ENCODE assay signal across 12 mouse cellular contexts in genomic region chr11:57724791-57725463, GRCm38 (mm10).
A peak's percentile ranks its signal among the peaks of the same experiment; 100 is the strongest.
DNase-seq lines count a peak whose midpoint lies in the region; ATAC-seq and TF ChIP-seq lines count a peak whose summit lies in the region.
"Had no signal": no experiment of that assay in that cellular context is flagged by ENCODE, and none has a peak within 500 bp of the region (broad histone marks: within the 10 kb centered on the region; RNA-seq: fewer than 3 reads in every experiment).

No protein-coding gene starts in this region.

- DNase-seq in gastrocnemius, adult 2 months = peak; percentile 48
- no peak for DNase-seq in gastrocnemius, adult 8-10 months (ENCODE audit: low spot score in 2 of 2)
- no peak for DNase-seq in midbrain, postnatal 0 days (ENCODE audit: low spot score)
- peak; percentile 72 for DNase-seq in adrenal gland, postnatal 14 days
- peak; percentile 44 for DNase-seq in lung, postnatal 14 days
- no peak for DNase-seq in cerebellum, postnatal 36 days
- DNase-seq: cerebellum, adult 2 months had no signal

- no peak overlapping the region for H3K27ac ChIP-seq in gastrocnemius, adult 2 months
- H3K27ac ChIP-seq in midbrain, postnatal 0 days (ENCODE audit: low read depth, low read length) = no peak overlapping the region
- H3K27ac ChIP-seq in midbrain, embryonic 13.5 days = no peak overlapping the region
- H3K27ac ChIP-seq: lung, embryonic 15.5 days; neural tube, embryonic 12.5 days had no signal

- intact Hi-C loops in gastrocnemius, adult 2 months (cut with DNase I) = loop anchor here (5.0 kb wide), 2 partner anchors 38 to 78 kb away; partner anchors contain the start of gene Galnt10

- 0 out of 2 replicates have a peak, but pooled peaks cover 4% of the 10 kb centered on the region for H3K4me1 ChIP-seq in midbrain, postnatal 0 days (ENCODE audit: insufficient read depth, low read length)
- H3K4me1 ChIP-seq in midbrain, embryonic 13.5 days (replicated peaks) = peaks cover 14% of the 10 kb centered on the region

- H3K4me3 ChIP-seq in gastrocnemius, adult 2 months = no peak overlapping the region
- no peak overlapping the region for H3K4me3 ChIP-seq in midbrain, postnatal 0 days (ENCODE audit: low read depth, low read length)
- no peak overlapping the region for H3K4me3 ChIP-seq in midbrain, embryonic 13.5 days (replicated peaks)
- H3K4me3 ChIP-seq: lung, embryonic 15.5 days; neural tube, embryonic 12.5 days had no signal

- ATAC-seq in midbrain, postnatal 0 days (ENCODE audit: low FRiP score) = no peak
- ATAC-seq in midbrain, embryonic 13.5 days = no peak
- ATAC-seq in activated CD4-positive, CD25-positive, alpha-beta regulatory T cell, adult 4 months = no peak

- 94% methylated on average over 5 of the region's 5 CpGs for WGBS in midbrain, postnatal 0 days
- 86% methylated on average over 5 of the region's 5 CpGs for WGBS in midbrain, embryonic 13.5 days

- no peak overlapping the region for H3K9ac ChIP-seq in midbrain, postnatal 0 days (replicated peaks; ENCODE audit: low read length, poor library complexity, severe bottlenecking)
- no peak overlapping the region for H3K9ac ChIP-seq in midbrain, embryonic 13.5 days (replicated peaks)
- H3K9ac ChIP-seq: lung, embryonic 15.5 days; neural tube, embryonic 12.5 days had no signal

- H3K9me3 ChIP-seq in midbrain, postnatal 0 days (ENCODE audit: low read length) = no peaks in the 10 kb centered on the region
- H3K9me3 ChIP-seq in midbrain, embryonic 13.5 days = no peaks in the 10 kb centered on the region
- H3K9me3 ChIP-seq: G1E; lung, embryonic 15.5 days; neural tube, embryonic 12.5 days had no signal

- no peaks in the 10 kb centered on the region for H3K27me3 ChIP-seq in midbrain, postnatal 0 days (ENCODE audit: insufficient read depth, low read length)
- H3K27me3 ChIP-seq in midbrain, embryonic 13.5 days = no peaks in the 10 kb centered on the region
- H3K27me3 ChIP-seq: lung, embryonic 15.5 days; neural tube, embryonic 12.5 days had no signal

- peak; percentile 49 for TF ChIP-seq CTCF in gastrocnemius, adult 2 months (IDR thresholded peaks at IDR 0.05)
- peak; percentile 51 for TF ChIP-seq CTCF in midbrain, postnatal 0 days (IDR thresholded peaks at IDR 0.05)

- H3K36me3 ChIP-seq in midbrain, postnatal 0 days (ENCODE audit: insufficient read depth, low read length) = no peaks in the 10 kb centered on the region; the same call in 1 of the 2 replicates
- H3K36me3 ChIP-seq in midbrain, embryonic 13.5 days = 0 out of 2 replicates have a peak, but pooled peaks cover 3% of the 10 kb centered on the region
- H3K36me3 ChIP-seq: lung, embryonic 15.5 days; neural tube, embryonic 12.5 days had no signal

- no peak overlapping the region for H3K4me2 ChIP-seq in midbrain, postnatal 0 days (ENCODE audit: low read depth, low read length, poor library complexity, severe bottlenecking)
- H3K4me2 ChIP-seq in midbrain, embryonic 13.5 days (replicated peaks) = no peak overlapping the region
- H3K4me2 ChIP-seq: lung, embryonic 15.5 days; neural tube, embryonic 12.5 days had no signal

Comparison
In these comparisons a context has a peak if more than half of its experiments do, and no peak if none do; other contexts are left out.
1. DNase-seq: peak in gastrocnemius, adult 2 months (single experiment), adrenal gland, postnatal 14 days (single experiment) and lung, postnatal 14 days (single experiment); none in gastrocnemius, adult 8-10 months (0 of 2), midbrain, postnatal 0 days (single experiment) and cerebellum, postnatal 36 days (0 of 2).